Mouse (Mus musculus): ENCODE results near the gene Gm13290. TPM values are rescaled to one million over a fixed set of nuclear protein-coding genes. Genes with fewer than 3 reads are reported as not detected.
"Not testable (repeated sequence)": the region's sequence is repeated elsewhere in the genome, so short reads cannot be mapped to it uniquely, and the experiment has no call there.

The Gm13290 gene
- polyA plus RNA-seq, 1 experiment from 2014 or later, result 0.55 TPM

DNA sequence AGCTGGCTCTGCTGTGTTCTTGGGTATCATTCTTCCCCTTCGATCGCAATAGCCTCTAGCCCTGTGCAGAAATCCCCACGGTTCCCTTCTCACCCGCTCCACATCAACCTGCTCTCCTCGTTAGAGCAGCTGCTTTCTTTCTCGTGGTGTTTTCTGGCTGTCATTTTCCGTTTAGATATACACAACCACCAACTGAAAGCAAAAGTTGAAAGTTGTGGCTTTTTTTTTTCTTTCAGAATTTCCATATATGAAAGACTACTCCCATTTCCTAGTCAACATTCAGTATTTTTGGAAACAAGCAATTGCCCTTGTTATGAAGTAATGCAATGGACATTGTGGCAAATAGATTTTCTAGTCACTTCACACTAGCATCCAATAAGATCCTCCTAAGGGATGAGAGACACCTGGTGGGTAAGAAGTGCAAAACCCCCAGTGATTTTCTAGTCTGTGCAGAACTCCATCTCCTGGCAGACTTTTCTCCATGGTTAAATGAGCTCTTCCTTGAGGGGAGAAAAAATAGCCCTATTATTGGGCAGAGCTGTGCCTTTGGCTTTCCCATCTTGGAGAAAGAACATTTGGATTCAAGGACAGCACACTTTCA lies 30.8 kb upstream of the Gm13290 start:
- 47% methylated on average over 7 of the region's 7 CpGs for WGBS
- H3K36me3 ChIP-seq (ENCODE audit: control insufficient read depth, insufficient read depth, low read length), result no peaks in the 10 kb centered on the region
- no peaks in the 10 kb centered on the region for H3K4me1 ChIP-seq (replicated peaks; ENCODE audit: control insufficient read depth, insufficient read depth)
- H3K27ac ChIP-seq (replicated peaks), result 0 out of 2 replicates have a peak overlapping the region, but pooled peaks have one; percentile 40
- H3K27me3 ChIP-seq (ENCODE audit: control insufficient read depth, insufficient read depth, low read length), result no peaks in the 10 kb centered on the region
- peak; percentile 58 for TF ChIP-seq CTCF (IDR thresholded peaks at IDR 0.05; ENCODE audit: low read depth)
- no peak for TF ChIP-seq EP300 (optimal IDR thresholded peaks at IDR 0.05)
- H3K9me3 ChIP-seq (ENCODE audit: control insufficient read depth, low read length), result no peaks in the 10 kb centered on the region
- ATAC-seq (ENCODE audit: low FRiP score, low TSS enrichment) (no peak), DNase-seq (ENCODE audit: low spot score) (no peak)
- no peak overlapping the region for H3K4me2 ChIP-seq (replicated peaks; ENCODE audit: low read depth)
- H3K9ac ChIP-seq (ENCODE audit: low read length), result no peak overlapping the region
- H3K4me3 ChIP-seq (ENCODE audit: low read depth, low read length), result no peak overlapping the region

GRCm38 (mm10) chr4:88744207-88744606 lies 29.4 kb upstream of the Gm13290 start:
- no peak overlapping the region for H3K9ac ChIP-seq (ENCODE audit: low read length)
- H3K4me2 ChIP-seq (replicated peaks; ENCODE audit: low read depth), result no peak overlapping the region
- H3K27ac ChIP-seq (replicated peaks), result no peak overlapping the region
- H3K4me3 ChIP-seq (ENCODE audit: low read depth, low read length), result no peak overlapping the region
- ATAC-seq (ENCODE audit: low FRiP score, low TSS enrichment) (no peak), DNase-seq (ENCODE audit: low spot score) (no peak)
- no peaks in the 10 kb centered on the region for H3K9me3 ChIP-seq (ENCODE audit: control insufficient read depth, low read length)
- H3K27me3 ChIP-seq (ENCODE audit: control insufficient read depth, insufficient read depth, low read length), result no peaks in the 10 kb centered on the region
- no peaks in the 10 kb centered on the region for H3K36me3 ChIP-seq (ENCODE audit: control insufficient read depth, insufficient read depth, low read length)
- no peaks in the 10 kb centered on the region for H3K4me1 ChIP-seq (replicated peaks; ENCODE audit: control insufficient read depth, insufficient read depth)
- TF ChIP-seq CTCF (IDR thresholded peaks at IDR 0.05; ENCODE audit: low read depth) (peak; percentile 38; the same call in 1 of the 2 replicates), EP300 (optimal IDR thresholded peaks at IDR 0.05) (no peak)
- 59% methylated on average over 3 of the region's 3 CpGs for WGBS

DNA sequence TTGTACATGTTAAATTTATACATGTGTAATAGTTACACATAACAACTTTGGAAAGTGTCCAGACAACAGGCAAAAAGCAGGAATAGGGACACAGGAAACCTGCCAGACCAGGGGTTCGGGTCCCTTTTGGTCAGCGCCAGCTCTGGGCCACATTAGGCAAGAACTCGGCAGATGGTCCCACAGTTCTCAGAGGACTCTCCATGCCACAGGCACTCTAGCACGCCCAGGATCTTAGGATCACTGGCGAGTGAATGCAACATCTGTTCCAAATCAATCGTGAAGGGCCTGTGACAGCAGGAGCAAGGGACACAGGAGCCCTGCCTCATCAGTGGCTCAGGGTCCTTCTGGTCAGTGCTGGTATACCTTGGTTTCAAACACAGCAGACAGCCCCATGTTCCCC lies 23.7 kb upstream of the Gm13290 start:
- Histone ChIP-seq H3K9me3 (ENCODE audit: control insufficient read depth, low read length) (no peaks in the 10 kb centered on the region), H3K27ac (replicated peaks) (no peak overlapping the region), H3K4me3 (ENCODE audit: low read depth, low read length) (no peak overlapping the region), H3K27me3 (ENCODE audit: control insufficient read depth, insufficient read depth, low read length) (no peaks in the 10 kb centered on the region), H3K36me3 (ENCODE audit: control insufficient read depth, insufficient read depth, low read length) (no peaks in the 10 kb centered on the region), H3K4me1 (replicated peaks; ENCODE audit: control insufficient read depth, insufficient read depth) (no peaks in the 10 kb centered on the region), H3K9ac (ENCODE audit: low read length) (no peak overlapping the region), H3K4me2 (replicated peaks; ENCODE audit: low read depth) (no peak overlapping the region)
- 52% methylated on average over 6 of the region's 6 CpGs for WGBS
- TF ChIP-seq EP300 (optimal IDR thresholded peaks at IDR 0.05) (no peak), CTCF (IDR thresholded peaks at IDR 0.05; ENCODE audit: low read depth) (no peak)
- no peak for DNase-seq (ENCODE audit: low spot score)
- no peak for ATAC-seq (ENCODE audit: low FRiP score, low TSS enrichment)

- H3K27me3 ChIP-seq (ENCODE audit: control insufficient read depth, insufficient read depth, low read length); DNase-seq (ENCODE audit: low spot score); H3K4me2 ChIP-seq (replicated peaks; ENCODE audit: low read depth); H3K9me3 ChIP-seq (ENCODE audit: control insufficient read depth, low read length); H3K4me1 ChIP-seq (replicated peaks; ENCODE audit: control insufficient read depth, insufficient read depth); ATAC-seq (ENCODE audit: low FRiP score, low TSS enrichment); H3K36me3 ChIP-seq (ENCODE audit: control insufficient read depth, insufficient read depth, low read length); H3K27ac ChIP-seq (replicated peaks); H3K9ac ChIP-seq (ENCODE audit: low read length); H3K4me3 ChIP-seq (ENCODE audit: low read depth, low read length): not testable (repeated sequence)
- TF ChIP-seq CTCF (IDR thresholded peaks at IDR 0.05; ENCODE audit: low read depth), result peak; percentile 40
- WGBS, result 71% methylated on average over 13 of the region's 15 CpGs
These were observed 18.8 kb upstream of the Gm13290 start, which contains the start of gene Gm13271 for GRCm38 (mm10) chr4:88754818-88755340. Gene Gm13271 (plus strand): TSS chr4:88754868.

GRCm38 (mm10) chr4:88756581-88757513 lies 16.8 kb upstream of the Gm13290 start:
- peak; percentile 48 for DNase-seq (ENCODE audit: low spot score)
- Histone ChIP-seq H3K27ac (replicated peaks) (peak overlapping the region; percentile 96), H3K9ac (ENCODE audit: low read length) (peak overlapping the region; percentile 64), H3K4me3 (ENCODE audit: low read depth, low read length) (peak overlapping the region; percentile 49), H3K4me2 (replicated peaks; ENCODE audit: low read depth) (peak overlapping the region; percentile 66)
- not testable (repeated sequence) for H3K4me1 ChIP-seq (replicated peaks; ENCODE audit: control insufficient read depth, insufficient read depth); H3K36me3 ChIP-seq (ENCODE audit: control insufficient read depth, insufficient read depth, low read length); ATAC-seq (ENCODE audit: low FRiP score, low TSS enrichment); H3K9me3 ChIP-seq (ENCODE audit: control insufficient read depth, low read length); H3K27me3 ChIP-seq (ENCODE audit: control insufficient read depth, insufficient read depth, low read length)
- WGBS, result 11% methylated on average over 28 of the region's 31 CpGs

GRCm38 (mm10) chr4:88757628-88758031 lies 16.0 kb upstream of the Gm13290 start:
- H3K9me3 ChIP-seq (ENCODE audit: control insufficient read depth, low read length); H3K36me3 ChIP-seq (ENCODE audit: control insufficient read depth, insufficient read depth, low read length); H3K27me3 ChIP-seq (ENCODE audit: control insufficient read depth, insufficient read depth, low read length); H3K4me1 ChIP-seq (replicated peaks; ENCODE audit: control insufficient read depth, insufficient read depth): not testable (repeated sequence)
- Histone ChIP-seq H3K9ac (ENCODE audit: low read length) (peak overlapping the region; percentile 64), H3K4me2 (replicated peaks; ENCODE audit: low read depth) (peak overlapping the region; percentile 66), H3K4me3 (ENCODE audit: low read depth, low read length) (peak overlapping the region; percentile 49), H3K27ac (replicated peaks) (peak overlapping the region; percentile 96)
- peak; percentile 72 for TF ChIP-seq CTCF (IDR thresholded peaks at IDR 0.05; ENCODE audit: low read depth)
- DNase-seq (ENCODE audit: low spot score), result peak; percentile 82
- 0% methylated on average over 16 of the region's 21 CpGs for WGBS
- ATAC-seq (ENCODE audit: low FRiP score, low TSS enrichment), result peak; percentile 100

DNA sequence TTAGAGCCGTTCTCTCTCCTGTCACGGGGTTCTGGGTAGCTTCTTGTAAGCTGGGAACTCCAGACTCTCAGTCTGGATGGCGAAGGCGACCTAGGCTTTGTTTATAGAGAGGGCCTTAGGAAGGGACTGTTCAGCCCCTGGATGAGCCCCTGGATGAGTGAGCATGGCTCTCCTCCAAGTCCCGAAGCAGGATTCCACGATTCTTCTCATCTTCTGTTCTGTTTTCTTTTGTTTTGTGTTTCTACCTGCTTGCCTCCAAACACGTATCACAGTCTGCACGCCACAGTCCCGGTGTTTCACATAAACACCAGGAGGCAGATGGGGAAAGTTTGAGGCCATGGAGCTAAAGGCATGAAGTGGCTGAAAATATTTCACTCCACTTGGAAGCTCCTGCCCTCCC lies 14.9 kb upstream of the Gm13290 start:
- H3K4me2 ChIP-seq (replicated peaks; ENCODE audit: low read depth); H3K27me3 ChIP-seq (ENCODE audit: control insufficient read depth, insufficient read depth, low read length); H3K36me3 ChIP-seq (ENCODE audit: control insufficient read depth, insufficient read depth, low read length); H3K27ac ChIP-seq (replicated peaks); H3K9me3 ChIP-seq (ENCODE audit: control insufficient read depth, low read length); DNase-seq (ENCODE audit: low spot score); H3K9ac ChIP-seq (ENCODE audit: low read length); ATAC-seq (ENCODE audit: low FRiP score, low TSS enrichment); H3K4me1 ChIP-seq (replicated peaks; ENCODE audit: control insufficient read depth, insufficient read depth); H3K4me3 ChIP-seq (ENCODE audit: low read depth, low read length): not testable (repeated sequence)
- WGBS, result 85% methylated on average over 8 of the region's 9 CpGs

GRCm38 (mm10) chr4:88759610-88760268 lies 13.9 kb upstream of the Gm13290 start, which contains the start of gene Gm13283:
Gene Gm13283 (plus strand): TSS chr4:88760119.
- H3K27me3 ChIP-seq (ENCODE audit: control insufficient read depth, insufficient read depth, low read length); DNase-seq (ENCODE audit: low spot score); ATAC-seq (ENCODE audit: low FRiP score, low TSS enrichment); H3K9ac ChIP-seq (ENCODE audit: low read length); H3K9me3 ChIP-seq (ENCODE audit: control insufficient read depth, low read length); H3K4me1 ChIP-seq (replicated peaks; ENCODE audit: control insufficient read depth, insufficient read depth); H3K36me3 ChIP-seq (ENCODE audit: control insufficient read depth, insufficient read depth, low read length): not testable (repeated sequence)
- 0 out of 2 replicates have a peak within 1 kb of the TSS, but pooled peaks have one; percentile 24 for H3K27ac ChIP-seq (replicated peaks)
- H3K4me2 ChIP-seq (replicated peaks; ENCODE audit: low read depth), result peak within 1 kb of the TSS; percentile 41
- WGBS, result 27% methylated on average over 7 of the region's 14 CpGs
- H3K4me3 ChIP-seq (ENCODE audit: low read depth, low read length), result peak within 1 kb of the TSS; percentile 31
